In the genomic region with DNA sequence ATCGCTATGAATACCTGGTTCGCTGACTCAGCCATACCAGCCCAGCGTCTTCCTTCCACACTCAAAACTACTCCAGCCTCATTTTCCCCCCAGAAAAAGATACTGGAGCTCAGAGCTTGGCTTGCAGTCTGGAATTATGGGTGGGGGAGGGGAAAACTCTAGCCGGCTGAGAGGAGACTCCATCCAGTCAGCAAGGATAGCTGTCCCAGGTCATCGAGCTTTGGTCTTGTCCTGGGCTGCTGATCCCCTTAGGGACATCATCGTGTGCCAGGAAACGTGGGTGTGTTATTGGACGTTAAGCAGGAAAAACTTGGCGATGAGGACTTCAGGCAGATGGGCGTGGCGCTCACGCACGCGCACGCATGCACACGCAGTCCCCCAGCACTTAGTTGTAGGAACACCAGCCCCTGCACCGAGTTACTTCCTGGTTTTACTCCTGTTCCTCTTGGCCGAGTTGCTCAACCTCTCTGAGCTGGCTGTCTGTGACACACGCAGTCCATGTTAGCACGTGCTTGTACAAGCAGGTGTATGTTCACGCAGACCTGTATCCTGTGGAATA, we compare ENCODE assay signal across 8 mouse cellular contexts. TPM values are rescaled to one million over a fixed set of nuclear protein-coding genes. Genes with fewer than 3 reads are reported as not detected.
A peak's percentile ranks its signal among the peaks of the same experiment; 100 is the strongest.
DNase-seq lines count a peak whose midpoint lies in the region; ATAC-seq and TF ChIP-seq lines count a peak whose summit lies in the region.

No protein-coding gene starts in this region.

- no peak for TF ChIP-seq CTCF in layer of hippocampus, adult 2 months (conservative IDR thresholded peaks at IDR 0.05)
- no peak for TF ChIP-seq CTCF in liver, embryonic 14.5 days (IDR thresholded peaks at IDR 0.05; ENCODE audit: low read depth)

- no peaks in the 10 kb centered on the region for H3K36me3 ChIP-seq in heart, embryonic 16.5 days (ENCODE audit: control insufficient read depth, insufficient read depth)
- H3K36me3 ChIP-seq in liver, embryonic 14.5 days (replicated peaks; ENCODE audit: control insufficient read depth, insufficient read depth, low read depth) = no peaks in the 10 kb centered on the region
- no peaks in the 10 kb centered on the region for H3K36me3 ChIP-seq in neural tube, embryonic 12.5 days

- no peak for DNase-seq in layer of hippocampus, adult 2 months (ENCODE audit: low spot score in 2 of 2)
- no peak for DNase-seq in layer of hippocampus, adult 9-10 months (ENCODE audit: low spot score)
- no peak for DNase-seq in liver, embryonic 14.5 days (ENCODE audit: low read depth in 3 of 3, low spot score in 3 of 3)
- no peak for DNase-seq in left cerebral cortex, adult 18-20 months (ENCODE audit: low spot score in 2 of 2)
- no peak for DNase-seq in cerebellum, adult 9-11 months

- H3K4me2 ChIP-seq in heart, embryonic 16.5 days (ENCODE audit: low read depth, low read length) = peak overlapping the region; percentile 84
- peak overlapping the region; percentile 90 for H3K4me2 ChIP-seq in liver, embryonic 14.5 days (ENCODE audit: low read depth)
- peak overlapping the region; percentile 88 for H3K4me2 ChIP-seq in neural tube, embryonic 12.5 days (replicated peaks)

- H3K27me3 ChIP-seq in heart, embryonic 16.5 days (ENCODE audit: control insufficient read depth, insufficient read depth, low read length) = no peaks in the 10 kb centered on the region
- H3K27me3 ChIP-seq in liver, embryonic 14.5 days (ENCODE audit: control insufficient read depth, insufficient read depth, low read length) = peaks cover 81% of the 10 kb centered on the region
- peaks cover 80% of the 10 kb centered on the region for H3K27me3 ChIP-seq in neural tube, embryonic 12.5 days (replicated peaks)

- H3K4me3 ChIP-seq in layer of hippocampus, adult 2 months = peak overlapping the region; percentile 32; the same call in 1 of the 2 replicates
- H3K4me3 ChIP-seq in brown adipose tissue, adult 24 weeks (ENCODE audit: insufficient read depth, low read depth, low read length) = peak overlapping the region; percentile 20; the same call in 1 of the 2 replicates
- H3K4me3 ChIP-seq in heart, embryonic 16.5 days (ENCODE audit: low read length) = peak overlapping the region; percentile 87
- H3K4me3 ChIP-seq in liver, embryonic 14.5 days (ENCODE audit: insufficient read depth in 1 of 2, low read depth in 2 of 2, low read length in 2 of 2) = peak overlapping the region in 1 of 2 experiments; percentile 13; a peak in 2 of 4 replicates
- 0 out of 2 replicates have a peak overlapping the region, but pooled peaks have one; percentile 15 for H3K4me3 ChIP-seq in neural tube, embryonic 12.5 days

- H3K4me1 ChIP-seq in brown adipose tissue, adult 24 weeks (ENCODE audit: control insufficient read depth, insufficient read depth, insufficient read length, low read length) = peaks cover 20% of the 10 kb centered on the region
- peaks cover 63% of the 10 kb centered on the region for H3K4me1 ChIP-seq in heart, embryonic 16.5 days (ENCODE audit: control insufficient read depth, insufficient read depth, low read length)
- peaks cover 11 to 13% of the 10 kb centered on the region in 2 experiments for H3K4me1 ChIP-seq in liver, embryonic 14.5 days (replicated peaks; ENCODE audit: control insufficient read depth in 2 of 2, insufficient read depth in 2 of 2, low read length in 1 of 2)
- peaks cover 76% of the 10 kb centered on the region for H3K4me1 ChIP-seq in neural tube, embryonic 12.5 days

- no peak overlapping the region for H3K27ac ChIP-seq in layer of hippocampus, adult 2 months
- H3K27ac ChIP-seq in brown adipose tissue, adult 24 weeks (replicated peaks; ENCODE audit: low read depth, low read length) = no peak overlapping the region
- H3K27ac ChIP-seq in heart, embryonic 16.5 days (ENCODE audit: low read length) = 0 out of 2 replicates have a peak overlapping the region, but pooled peaks have one; percentile 24
- H3K27ac ChIP-seq in liver, embryonic 14.5 days = no peak overlapping the region
- H3K27ac ChIP-seq in neural tube, embryonic 12.5 days = no peak overlapping the region

- H3K9me3 ChIP-seq in heart, embryonic 16.5 days (replicated peaks; ENCODE audit: control insufficient read depth, low read length) = no peaks in the 10 kb centered on the region
- no peaks in the 10 kb centered on the region for H3K9me3 ChIP-seq in liver, embryonic 14.5 days (ENCODE audit: control insufficient read depth, low read length)
- no peaks in the 10 kb centered on the region for H3K9me3 ChIP-seq in neural tube, embryonic 12.5 days

- WGBS in heart, embryonic 16.5 days = 4% methylated on average over 21 of the region's 21 CpGs
- WGBS in liver, embryonic 14.5 days (ENCODE audit: insufficient replicate concordance) = 2% methylated on average over 21 of the region's 21 CpGs
- 2% methylated on average over 21 of the region's 21 CpGs for WGBS in neural tube, embryonic 12.5 days

- no peak for ATAC-seq in heart, embryonic 16.5 days (replicated peaks; ENCODE audit: extremely low read depth, insufficient read depth, low FRiP score)
- no peak for ATAC-seq in liver, embryonic 14.5 days (ENCODE audit: insufficient read depth)
- no peak for ATAC-seq in neural tube, embryonic 12.5 days (ENCODE audit: low FRiP score, low read depth)

- TF ChIP-seq EP300 in liver, embryonic 14.5 days (IDR thresholded peaks at IDR 0.05; ENCODE audit: low read depth) = no peak

- H3K9ac ChIP-seq in heart, embryonic 16.5 days (ENCODE audit: low read length) = peak overlapping the region; percentile 83
- H3K9ac ChIP-seq in liver, embryonic 14.5 days (replicated peaks) = no peak overlapping the region
- no peak overlapping the region for H3K9ac ChIP-seq in neural tube, embryonic 12.5 days

RNA-seq across cellular contexts. Expression of a gene that starts 3.6 kb away (rescaled TPM):
- total RNA-seq in layer of hippocampus, adult 2 months (2021) = 10 to 100 TPM; 17.0 to 17.5 TPM
- 7.2 and 10.3 TPM in 2 replicates for polyA plus RNA-seq in brown adipose tissue, adult 24 weeks (2012; ENCODE audit: insufficient read depth, insufficient read length, missing spikeins)
- 33.6 and 34.3 TPM in 2 replicates for polyA plus RNA-seq in heart, embryonic 16.5 days (2015; fragmentation: Nextera tagmentation; extraction: Ambion mirVana)
- 1.3 and 1.9 TPM in 2 replicates for polyA plus RNA-seq in liver, embryonic 14.5 days (2012; rRNA removed)
- 2.0 and 2.7 TPM in 2 replicates for polyA plus RNA-seq in liver, embryonic 14.5 days (2014; fragmentation: Nextera tagmentation; extraction: Ambion mirVana)
- 7.9 and 8.0 TPM in 2 replicates for polyA plus RNA-seq in neural tube, embryonic 12.5 days (2016; fragmentation: Nextera tagmentation; extraction: Ambion mirVana)
- total RNA-seq in left cerebral cortex, adult 18-20 months (2021) = 10 to 100 TPM; 25.1 to 38.3 TPM

RNA-seq across cellular contexts. Expression of a gene that starts 15.5 kb away (rescaled TPM):
- 10 to 100 TPM; 20.8 to 21.9 TPM for total RNA-seq in layer of hippocampus, adult 2 months (2021)
- polyA plus RNA-seq in brown adipose tissue, adult 24 weeks (2012; ENCODE audit: insufficient read depth, insufficient read length, missing spikeins) = 1.9 and 4.9 TPM in 2 replicates
- 27.5 and 30.0 TPM in 2 replicates for polyA plus RNA-seq in heart, embryonic 16.5 days (2015; fragmentation: Nextera tagmentation; extraction: Ambion mirVana)
- polyA plus RNA-seq in liver, embryonic 14.5 days (2012; rRNA removed) = 9.5 and 11.3 TPM in 2 replicates
- 2.8 and 3.2 TPM in 2 replicates for polyA plus RNA-seq in liver, embryonic 14.5 days (2014; fragmentation: Nextera tagmentation; extraction: Ambion mirVana)
- 57.1 and 61.3 TPM in 2 replicates for polyA plus RNA-seq in neural tube, embryonic 12.5 days (2016; fragmentation: Nextera tagmentation; extraction: Ambion mirVana)
- total RNA-seq in left cerebral cortex, adult 18-20 months (2021) = 10 to 100 TPM; 20.0 to 20.1 TPM

RNA-seq across cellular contexts. Expression of a gene that starts 32.7 kb away (rescaled TPM):
- 100 to 1,000 TPM; 134 to 145 TPM for total RNA-seq in layer of hippocampus, adult 2 months (2021)
- 319 and 342 TPM in 2 replicates for polyA plus RNA-seq in brown adipose tissue, adult 24 weeks (2012; ENCODE audit: insufficient read depth, insufficient read length, missing spikeins)
- polyA plus RNA-seq in heart, embryonic 16.5 days (2015; fragmentation: Nextera tagmentation; extraction: Ambion mirVana) = 286 and 289 TPM in 2 replicates
- polyA plus RNA-seq in liver, embryonic 14.5 days (2012; rRNA removed) = 114 and 145 TPM in 2 replicates
- polyA plus RNA-seq in liver, embryonic 14.5 days (2014; fragmentation: Nextera tagmentation; extraction: Ambion mirVana) = 201 and 208 TPM in 2 replicates
- polyA plus RNA-seq in neural tube, embryonic 12.5 days (2016; fragmentation: Nextera tagmentation; extraction: Ambion mirVana) = 282 and 323 TPM in 2 replicates
- total RNA-seq in left cerebral cortex, adult 18-20 months (2021) = 100 to 1,000 TPM; 131 to 136 TPM
